ENCODE assay signal across 8 mouse cellular contexts in the genomic region with DNA sequence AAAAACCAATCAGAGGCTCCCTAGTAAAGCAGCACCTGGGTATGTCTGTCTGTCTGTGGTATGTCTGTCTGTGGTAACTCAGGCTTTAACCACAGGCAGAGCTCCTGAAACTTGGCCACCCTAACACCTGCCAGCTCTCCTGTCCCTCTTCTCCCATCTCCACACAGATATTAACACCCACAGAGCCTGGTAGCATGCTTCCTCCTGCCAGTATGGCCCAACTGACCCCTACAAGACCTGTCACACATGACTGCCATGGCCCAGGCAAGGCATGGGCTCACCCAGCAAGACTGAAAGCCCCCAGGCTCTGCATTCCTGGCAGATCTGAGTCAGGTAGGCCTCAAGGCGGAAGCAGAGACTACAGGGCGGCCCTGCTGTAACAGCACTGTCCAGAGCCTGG. TPM values are rescaled to one million over a fixed set of nuclear protein-coding genes. Genes with fewer than 3 reads are reported as not detected.
DNase-seq lines count a peak whose midpoint lies in the region; ATAC-seq and TF ChIP-seq lines count a peak whose summit lies in the region.

No protein-coding gene starts in this region.

- intact Hi-C loops in heart, postnatal 10 days (cut with DNase I): no loop called here

- no peak for TF ChIP-seq CTCF in C2C12 (IDR thresholded peaks at IDR 0.05; ENCODE audit: control insufficient read depth, insufficient read depth, insufficient read length)
- no peak for TF ChIP-seq CTCF in liver, embryonic 14.5 days (IDR thresholded peaks at IDR 0.05; ENCODE audit: low read depth)

- H3K79me3 ChIP-seq in C2C12 (ENCODE audit: low read depth): peaks cover 44% of the 10 kb centered on the region

- peaks cover 35% of the 10 kb centered on the region for H3K4me1 ChIP-seq in heart, embryonic 11.5 days (ENCODE audit: control insufficient read depth, insufficient read depth, low read length)
- peaks cover 35% of the 10 kb centered on the region for H3K4me1 ChIP-seq in forebrain, embryonic 16.5 days (replicated peaks; ENCODE audit: control insufficient read depth, insufficient read depth, low read length)
- peaks cover 27 to 28% of the 10 kb centered on the region in 2 experiments for H3K4me1 ChIP-seq in liver, embryonic 14.5 days (replicated peaks; ENCODE audit: control insufficient read depth in 2 of 2, insufficient read depth in 2 of 2, low read length in 1 of 2)

- peaks cover 30% of the 10 kb centered on the region for H3K36me3 ChIP-seq in heart, embryonic 11.5 days (ENCODE audit: control insufficient read depth, insufficient read depth, low read length)
- H3K36me3 ChIP-seq in C2C12 (ENCODE audit: control insufficient read depth, insufficient read depth): peaks cover 51% of the 10 kb centered on the region
- H3K36me3 ChIP-seq in forebrain, embryonic 16.5 days (ENCODE audit: control insufficient read depth, insufficient read depth): peaks cover 30% of the 10 kb centered on the region
- H3K36me3 ChIP-seq in liver, embryonic 14.5 days (replicated peaks; ENCODE audit: control insufficient read depth, insufficient read depth, low read depth): peaks cover 33% of the 10 kb centered on the region

- peaks cover 57% of the 10 kb centered on the region for H3K79me2 ChIP-seq in C2C12 (ENCODE audit: control insufficient read depth, insufficient read depth)

- 72% methylated on average over 2 of the region's 2 CpGs for whole genome bisulfite sequencing in heart, embryonic 11.5 days (ENCODE audit: insufficient replicate concordance)
- WGBS in forebrain, embryonic 16.5 days: 91% methylated on average over 2 of the region's 2 CpGs
- WGBS in liver, embryonic 14.5 days (ENCODE audit: insufficient replicate concordance): 76% methylated on average over 2 of the region's 2 CpGs

- H3K4me3 ChIP-seq in heart, embryonic 11.5 days (ENCODE audit: low read depth, low read length): peak overlapping the region; percentile 99
- peak overlapping the region; percentile 94 for H3K4me3 ChIP-seq in C2C12 (ENCODE audit: insufficient read depth, poor library complexity, severe bottlenecking)
- H3K4me3 ChIP-seq in forebrain, embryonic 16.5 days (replicated peaks; ENCODE audit: low read length): peak overlapping the region; percentile 94
- peak overlapping the region; percentile 85 to 93 for H3K4me3 ChIP-seq in liver, embryonic 14.5 days (ENCODE audit: insufficient read depth in 1 of 2, low read depth in 2 of 2, low read length in 2 of 2)

- ATAC-seq in heart, embryonic 11.5 days (replicated peaks; ENCODE audit: insufficient number of reproducible peaks, low FRiP score, low TSS enrichment): no peak
- ATAC-seq in forebrain, embryonic 16.5 days: no peak
- no peak for ATAC-seq in liver, embryonic 14.5 days (ENCODE audit: insufficient read depth)

- H3K4me2 ChIP-seq in heart, embryonic 11.5 days: peak overlapping the region; percentile 96
- peak overlapping the region; percentile 68 for H3K4me2 ChIP-seq in forebrain, embryonic 16.5 days (ENCODE audit: low read length)
- peak overlapping the region; percentile 98 for H3K4me2 ChIP-seq in liver, embryonic 14.5 days (ENCODE audit: low read depth)

- no peaks in the 10 kb centered on the region for H3K27me3 ChIP-seq in heart, embryonic 11.5 days (ENCODE audit: control insufficient read depth, insufficient read depth, low read length)
- H3K27me3 ChIP-seq in C2C12 (ENCODE audit: control insufficient read depth, insufficient read depth, insufficient read length): no peaks in the 10 kb centered on the region
- no peaks in the 10 kb centered on the region for H3K27me3 ChIP-seq in forebrain, embryonic 16.5 days (replicated peaks; ENCODE audit: control insufficient read depth, insufficient read depth, low read length)
- no peaks in the 10 kb centered on the region for H3K27me3 ChIP-seq in liver, embryonic 14.5 days (ENCODE audit: control insufficient read depth, insufficient read depth, low read length)

- H3ac ChIP-seq in C2C12 (ENCODE audit: control insufficient read depth, insufficient read length, low read depth): peak overlapping the region; percentile 9

- no peak for DNase-seq in heart, postnatal 10 days
- no peak for DNase-seq in liver, embryonic 14.5 days (ENCODE audit: low read depth in 3 of 3, low spot score in 3 of 3)
- no peak for DNase-seq in cerebellum, adult 8-10 months
- DNase-seq in testis, postnatal 10 days (ENCODE audit: low spot score): no peak
- DNase-seq in frontal cortex, postnatal 36 days (ENCODE audit: low spot score in 2 of 2): no peak

- no peak for TF ChIP-seq EP300 in liver, embryonic 14.5 days (IDR thresholded peaks at IDR 0.05; ENCODE audit: low read depth)

- peak overlapping the region; percentile 97 for H3K27ac ChIP-seq in heart, embryonic 11.5 days (ENCODE audit: low read depth, low read length)
- peak overlapping the region; percentile 98 for H3K27ac ChIP-seq in forebrain, embryonic 16.5 days (ENCODE audit: low read length)
- H3K27ac ChIP-seq in liver, embryonic 14.5 days: no peak overlapping the region

- peak overlapping the region; percentile 98 for H3K9ac ChIP-seq in heart, embryonic 11.5 days (ENCODE audit: low read depth, low read length)
- H3K9ac ChIP-seq in forebrain, embryonic 16.5 days (replicated peaks; ENCODE audit: low read depth, low read length): peak overlapping the region; percentile 99
- peak overlapping the region; percentile 95 for H3K9ac ChIP-seq in liver, embryonic 14.5 days (replicated peaks)

- H3K9me3 ChIP-seq in heart, embryonic 11.5 days (replicated peaks; ENCODE audit: control insufficient read depth, low read length): no peaks in the 10 kb centered on the region
- no peaks in the 10 kb centered on the region for H3K9me3 ChIP-seq in forebrain, embryonic 16.5 days (ENCODE audit: control insufficient read depth, low read length)
- H3K9me3 ChIP-seq in liver, embryonic 14.5 days (ENCODE audit: control insufficient read depth, low read length): no peaks in the 10 kb centered on the region

TF ChIP-seq in C2C12, 6 proteins besides CTCF, POLR2A, EP300 and RAD21:
- peak; percentile 55 for TF ChIP-seq MYOD1 (IDR thresholded peaks at IDR 0.05; ENCODE audit: control insufficient read depth, insufficient read length, low read depth)
- no peak for TF ChIP-seq CEBPB (IDR thresholded peaks at IDR 0.05; ENCODE audit: low read depth)
TF ChIP-seq in C2C12: peak in this region for 1.

RNA-seq across cellular contexts. Expression of a gene that starts 2.3 kb away (rescaled TPM):
- polyA plus RNA-seq in heart, embryonic 11.5 days (2014; fragmentation: Nextera tagmentation; extraction: Ambion mirVana): 34.2 and 38.4 TPM in 2 replicates
- total RNA-seq in heart, postnatal 10 days (2021): 10 to 100 TPM; 17.5 to 21.0 TPM
- polyA plus RNA-seq in C2C12 (2012; fragmentation: generic; extraction: Trizol): 99.8 TPM
- 122 and 124 TPM in 2 replicates for polyA plus RNA-seq in forebrain, embryonic 16.5 days (2015; fragmentation: Nextera tagmentation; extraction: Ambion mirVana)
- 35.1 and 39.9 TPM in 2 replicates for polyA plus RNA-seq in liver, embryonic 14.5 days (2012; rRNA removed)
- 17.1 and 18.0 TPM in 2 replicates for polyA plus RNA-seq in liver, embryonic 14.5 days (2014; fragmentation: Nextera tagmentation; extraction: Ambion mirVana)

RNA-seq across cellular contexts. Expression of a gene that starts 13.4 kb away (rescaled TPM):
- polyA plus RNA-seq in heart, embryonic 11.5 days (2014; fragmentation: Nextera tagmentation; extraction: Ambion mirVana): 9.9 and 10.6 TPM in 2 replicates
- 1 to 10 TPM; 4.5 to 5.4 TPM for total RNA-seq in heart, postnatal 10 days (2021)
- 8.9 TPM for polyA plus RNA-seq in C2C12 (2012; fragmentation: generic; extraction: Trizol)
- 5.1 and 6.0 TPM in 2 replicates for polyA plus RNA-seq in forebrain, embryonic 16.5 days (2015; fragmentation: Nextera tagmentation; extraction: Ambion mirVana)
- 9.8 and 10.6 TPM in 2 replicates for polyA plus RNA-seq in liver, embryonic 14.5 days (2012; rRNA removed)
- polyA plus RNA-seq in liver, embryonic 14.5 days (2014; fragmentation: Nextera tagmentation; extraction: Ambion mirVana): 7.4 and 7.8 TPM in 2 replicates

RNA-seq across cellular contexts. Expression of a gene that starts 13.5 kb away (rescaled TPM):
- 16.1 and 16.3 TPM in 2 replicates for polyA plus RNA-seq in heart, embryonic 11.5 days (2014; fragmentation: Nextera tagmentation; extraction: Ambion mirVana)
- total RNA-seq in heart, postnatal 10 days (2021): 1 to 10 TPM; 9.1 to 9.4 TPM
- 15.9 TPM for polyA plus RNA-seq in C2C12 (2012; fragmentation: generic; extraction: Trizol)
- polyA plus RNA-seq in forebrain, embryonic 16.5 days (2015; fragmentation: Nextera tagmentation; extraction: Ambion mirVana): 5.4 and 6.5 TPM in 2 replicates
- 47.4 and 69.6 TPM in 2 replicates for polyA plus RNA-seq in liver, embryonic 14.5 days (2012; rRNA removed)
- 44.9 and 50.5 TPM in 2 replicates for polyA plus RNA-seq in liver, embryonic 14.5 days (2014; fragmentation: Nextera tagmentation; extraction: Ambion mirVana)

RNA-seq across cellular contexts. Expression of a gene that starts 20.3 kb away (rescaled TPM):
- 1,064 and 1,178 TPM in 2 replicates for polyA plus RNA-seq in heart, embryonic 11.5 days (2014; fragmentation: Nextera tagmentation; extraction: Ambion mirVana)
- total RNA-seq in heart, postnatal 10 days (2021): 100 to 1,000 TPM; 965 to 994 TPM
- 4,612 TPM for polyA plus RNA-seq in C2C12 (2012; fragmentation: generic; extraction: Trizol)
- polyA plus RNA-seq in forebrain, embryonic 16.5 days (2015; fragmentation: Nextera tagmentation; extraction: Ambion mirVana): 758 and 831 TPM in 2 replicates
- polyA plus RNA-seq in liver, embryonic 14.5 days (2012; rRNA removed): 628 and 1,347 TPM in 2 replicates
- 1,087 and 1,100 TPM in 2 replicates for polyA plus RNA-seq in liver, embryonic 14.5 days (2014; fragmentation: Nextera tagmentation; extraction: Ambion mirVana)

RNA-seq across cellular contexts. Expression of a gene that starts 25.2 kb away (rescaled TPM):
- 62.2 and 62.5 TPM in 2 replicates for polyA plus RNA-seq in heart, embryonic 11.5 days (2014; fragmentation: Nextera tagmentation; extraction: Ambion mirVana)
- total RNA-seq in heart, postnatal 10 days (2021): 10 to 100 TPM; 22.3 to 24.3 TPM
- 182 TPM for polyA plus RNA-seq in C2C12 (2012; fragmentation: generic; extraction: Trizol)
- 53.9 and 56.9 TPM in 2 replicates for polyA plus RNA-seq in forebrain, embryonic 16.5 days (2015; fragmentation: Nextera tagmentation; extraction: Ambion mirVana)
- polyA plus RNA-seq in liver, embryonic 14.5 days (2012; rRNA removed): 7.1 and 7.7 TPM in 2 replicates
- 11.3 and 12.4 TPM in 2 replicates for polyA plus RNA-seq in liver, embryonic 14.5 days (2014; fragmentation: Nextera tagmentation; extraction: Ambion mirVana)
